Mouse (Mus musculus) heart, adult 2 months (tissue): Measurements from ENCODE around the gene Irf2.

Source experiments
- CTCF ChIP-seq: fragments of 200-600 bp; IDR thresholded peaks from 2 replicates; pipeline ENCODE4 v1.8.1; 2022; ENCODE audit warnings: antibody characterized with exemption, mild to moderate bottlenecking, moderate library complexity
- EP300 ChIP-seq: fragments of 200-500 bp; IDR thresholded peaks from 2 replicates; pipeline ENCODE4 v1.6.1; 2011; ENCODE audit warnings: low read depth, low read length, control low read depth; ENCODE audit not compliant: insufficient read depth

DNA sequence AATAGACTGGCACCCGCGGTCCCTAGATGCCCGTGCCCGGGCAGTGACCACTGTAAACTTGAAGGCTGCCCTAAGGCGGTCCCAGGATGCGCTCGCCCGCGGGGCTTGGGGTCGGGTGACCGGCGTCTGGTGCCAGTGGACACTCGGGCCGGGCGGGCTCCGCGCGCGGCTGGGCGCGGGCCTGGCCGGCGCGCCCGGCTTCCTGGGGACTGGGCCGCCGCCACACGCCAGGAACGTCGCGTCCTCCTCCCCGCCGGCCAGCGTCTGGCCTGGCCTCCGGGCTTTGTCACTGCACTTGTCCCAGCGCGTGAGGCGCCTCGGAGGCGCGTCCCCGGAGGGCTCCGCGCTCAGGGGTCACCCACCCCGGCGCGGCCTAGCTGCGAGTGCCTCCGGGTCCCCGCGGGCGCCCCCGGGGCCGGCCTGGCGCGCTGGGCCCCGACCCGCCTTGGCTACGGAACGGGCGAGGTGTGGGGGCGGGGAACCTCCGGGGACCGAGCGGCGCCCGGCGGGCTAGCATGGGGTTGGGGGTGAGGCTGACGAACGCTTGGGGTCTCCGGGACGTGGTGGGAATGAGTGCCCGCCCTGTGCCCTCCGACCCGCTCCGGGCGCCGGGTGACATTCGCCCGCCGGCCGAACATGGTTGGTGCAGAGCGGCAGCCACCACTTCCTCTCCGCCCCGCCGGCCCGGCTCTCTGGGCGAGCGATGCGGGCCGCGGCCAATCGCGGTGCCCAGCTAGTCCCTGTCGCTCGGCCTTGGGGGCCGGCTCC, 1.2 kb downstream of the Irf2 start:
- TF ChIP-seq EP300 (no peak), CTCF (peak; percentile 21)
